Mouse (Mus musculus) fat pad, adult 2 months (tissue): ENCODE data around the gene Hbp1.
A peak's percentile ranks its signal among the peaks of the same experiment; 100 is the strongest.

Source experiments
- DNase-seq: peaks from one replicate; pipeline ENCODE4 v3.0.0-alpha.2; 2011; ENCODE audit warnings: low read depth, low spot score; ENCODE audit errors: extremely low read depth

Hbp1 gene

DNA sequence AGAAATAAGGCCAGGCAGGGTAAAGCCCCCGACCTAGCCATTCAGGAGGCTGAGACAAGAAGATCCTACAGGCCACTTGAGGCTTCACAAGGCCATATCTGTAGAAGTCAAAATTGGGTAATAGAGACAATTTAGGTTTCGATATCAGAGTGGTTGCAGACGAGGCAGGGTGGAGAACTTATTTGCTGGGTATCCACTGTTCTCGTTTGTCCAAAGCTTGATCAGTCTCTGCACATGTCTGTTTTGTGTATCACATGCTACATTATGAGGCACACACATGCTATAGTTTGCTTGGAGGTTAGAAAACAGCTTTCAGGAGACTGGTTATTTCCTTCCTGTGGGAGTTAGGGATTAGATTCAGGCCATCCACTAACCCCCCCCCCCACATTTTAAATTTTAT lies 5.5 kb upstream of the Hbp1 start:
- no peak for DNase-seq

DNA sequence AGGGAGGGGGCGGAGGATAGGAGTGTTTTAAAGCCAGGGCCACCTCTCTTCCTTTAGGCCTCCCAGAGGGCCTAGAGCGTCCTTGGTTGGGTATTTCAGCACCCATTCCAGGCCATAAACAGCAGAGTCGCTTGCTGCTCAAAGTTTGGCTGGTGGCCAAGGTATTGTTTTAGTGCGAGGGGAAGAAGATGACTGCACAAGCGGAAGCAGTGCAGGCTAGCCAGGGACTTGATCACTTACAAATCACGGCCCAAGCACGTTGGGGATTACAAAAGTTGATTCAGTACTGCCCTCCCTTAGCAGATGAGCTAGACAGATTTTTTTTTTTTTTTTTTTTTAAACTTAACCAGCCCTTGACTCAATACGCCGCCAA lies 310 bp upstream of the Hbp1 start:
- DNase-seq = no peak

DNA sequence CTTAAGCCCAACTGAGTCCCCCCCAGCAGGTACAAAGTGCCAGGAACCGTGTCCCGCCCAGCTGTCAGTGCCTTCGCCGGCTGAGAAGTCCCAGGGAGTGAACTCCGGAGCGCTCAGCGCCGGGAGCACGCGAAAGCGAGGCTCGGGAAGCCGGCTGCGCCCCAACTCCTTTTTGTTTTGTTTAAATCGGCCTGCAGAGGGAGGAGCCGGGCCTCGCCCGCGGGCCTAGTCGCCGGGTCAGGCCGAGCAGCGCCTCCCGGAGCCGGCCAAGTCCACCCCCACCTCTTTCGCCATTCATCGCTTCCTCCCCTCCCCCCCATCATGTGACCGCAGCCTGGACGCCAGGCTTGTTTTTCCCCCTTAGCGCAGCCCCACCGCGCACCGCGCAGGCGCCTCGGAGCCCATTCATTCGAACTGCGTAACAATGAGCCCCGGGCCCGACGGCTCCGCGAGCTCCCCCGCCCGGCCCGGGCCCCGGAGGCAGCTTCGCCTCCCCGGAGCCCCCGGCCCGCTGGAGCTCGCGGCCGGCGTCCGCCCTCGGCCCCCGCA lies 1.1 kb downstream of the Hbp1 start:
- DNase-seq = peak; percentile 51

DNA sequence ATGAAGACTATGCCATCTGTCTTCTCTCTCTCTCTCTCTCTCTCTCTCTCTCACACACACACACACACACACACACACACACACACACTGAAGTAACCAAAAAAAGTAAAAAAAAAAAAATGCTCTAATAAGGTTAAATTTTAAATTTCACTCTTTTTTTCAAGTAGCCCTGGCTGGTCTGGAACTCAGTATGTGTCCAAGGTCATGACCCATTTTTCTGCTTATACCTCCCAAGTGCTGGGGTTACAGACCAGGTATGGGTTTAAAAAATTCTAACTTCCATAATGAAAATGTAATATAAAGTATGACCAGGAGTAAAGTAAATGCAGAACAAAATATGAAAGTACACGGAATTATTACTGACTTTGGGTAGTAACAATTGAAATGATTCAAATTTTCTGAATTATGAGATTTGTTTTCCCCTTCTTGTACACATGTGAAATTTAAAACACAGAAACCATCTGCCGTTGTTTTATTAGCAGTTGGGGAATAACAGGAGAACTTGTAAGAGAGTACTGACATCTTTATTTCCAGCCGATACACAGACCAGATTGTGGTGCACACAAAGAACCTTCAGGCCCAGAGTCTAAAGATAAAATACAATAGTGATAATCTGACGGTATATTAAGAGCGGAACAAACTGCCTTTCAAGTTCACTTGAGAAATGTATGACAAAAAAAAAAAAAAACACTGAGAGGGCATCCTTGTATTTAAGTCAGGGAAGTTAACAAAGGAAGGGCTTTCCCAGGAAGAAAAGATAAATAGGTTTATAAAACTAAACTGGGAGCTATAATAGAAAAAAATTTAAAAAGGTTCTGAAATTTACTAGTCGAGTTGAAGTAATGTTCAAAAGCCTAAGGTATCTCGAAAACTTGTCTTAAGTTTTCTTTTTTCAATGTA lies 2.0 kb downstream of the Hbp1 start:
- no peak for DNase-seq

DNA sequence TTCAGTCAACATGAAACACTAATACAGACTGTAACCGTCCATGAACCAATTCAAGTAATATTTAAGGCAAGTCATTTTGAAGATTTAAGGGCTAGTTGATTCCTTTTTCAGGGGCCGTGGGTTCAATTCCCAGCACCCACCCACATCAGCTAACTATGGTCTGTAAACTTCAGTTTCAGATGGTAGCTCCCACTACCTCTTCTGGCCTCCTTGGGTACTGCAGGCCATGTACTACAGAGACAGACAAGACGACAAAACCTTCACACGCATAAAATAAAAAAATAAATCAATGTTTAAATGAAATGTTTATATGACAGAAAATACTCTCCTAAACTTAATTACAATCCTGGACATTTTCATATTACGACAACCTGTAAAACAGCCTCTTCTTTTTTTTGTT lies 2.9 kb downstream of the Hbp1 start:
- DNase-seq = no peak

DNA sequence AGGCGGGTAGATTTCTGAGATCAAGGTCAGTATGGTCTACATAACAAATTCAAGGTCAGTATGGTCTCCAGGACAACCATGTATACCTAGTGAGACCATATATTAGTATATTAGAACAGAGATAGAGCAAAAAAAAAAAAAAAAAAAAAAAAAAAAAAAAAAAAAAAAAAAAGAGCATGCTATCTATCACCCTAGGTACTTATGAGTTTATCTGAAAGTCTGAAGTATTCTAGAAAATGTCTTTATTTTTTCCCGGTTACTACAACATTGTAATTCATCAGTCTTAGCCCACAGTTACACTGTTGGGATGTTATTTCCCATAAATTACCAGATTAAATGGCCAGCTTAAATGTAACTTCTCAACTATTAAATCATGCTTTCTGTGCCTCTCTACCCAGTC lies 5.9 kb downstream of the Hbp1 start:
- no peak for DNase-seq

DNA sequence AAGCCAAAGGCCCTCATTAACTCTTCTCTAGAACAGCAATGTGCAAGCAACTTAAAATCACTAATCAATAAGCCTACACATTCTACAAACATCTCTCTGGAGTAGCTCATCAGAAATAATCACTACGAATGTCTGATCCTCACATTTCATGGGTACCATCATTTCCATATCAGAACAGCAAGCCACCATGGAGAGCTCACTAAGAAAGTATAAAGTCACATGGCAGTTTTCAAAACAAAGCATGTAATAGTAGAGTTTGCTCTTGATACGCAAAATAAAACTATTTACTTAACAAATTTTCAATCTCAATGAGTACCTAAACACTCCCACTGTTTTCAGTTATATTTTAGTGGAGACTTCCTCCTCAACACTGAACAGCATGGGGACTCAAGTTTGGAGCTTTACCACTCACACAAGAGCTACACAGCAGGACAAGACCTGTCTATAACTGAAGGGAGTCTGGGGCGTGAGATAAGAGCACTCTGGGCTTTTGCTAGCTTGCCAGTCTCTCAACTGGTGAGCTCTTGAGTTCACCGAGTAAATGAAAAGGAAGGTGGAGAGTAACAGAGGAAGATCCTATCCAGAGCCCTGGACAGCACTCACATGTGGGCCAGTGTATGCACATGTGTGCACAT lies 7.2 kb downstream of the Hbp1 start:
- no peak for DNase-seq

DNA sequence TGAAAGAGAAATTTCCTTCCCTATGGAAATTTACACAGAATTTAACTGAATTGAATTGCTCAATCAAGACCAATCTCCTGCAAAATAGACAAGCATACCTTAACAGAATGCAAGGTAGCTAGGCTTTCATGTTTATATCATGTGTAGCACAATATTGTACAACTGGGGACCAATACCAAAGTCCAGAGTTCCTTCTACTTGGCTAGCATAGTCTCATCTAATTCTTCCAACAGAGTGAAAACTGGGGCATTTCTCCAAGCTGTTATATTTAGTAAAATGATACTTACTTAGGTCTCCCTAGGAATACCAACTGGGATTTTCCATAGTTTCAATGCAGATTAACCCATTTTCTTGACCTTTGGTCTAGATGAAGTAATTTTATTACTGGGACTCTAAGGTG lies 11.3 kb downstream of the Hbp1 start:
- no peak for DNase-seq

DNA sequence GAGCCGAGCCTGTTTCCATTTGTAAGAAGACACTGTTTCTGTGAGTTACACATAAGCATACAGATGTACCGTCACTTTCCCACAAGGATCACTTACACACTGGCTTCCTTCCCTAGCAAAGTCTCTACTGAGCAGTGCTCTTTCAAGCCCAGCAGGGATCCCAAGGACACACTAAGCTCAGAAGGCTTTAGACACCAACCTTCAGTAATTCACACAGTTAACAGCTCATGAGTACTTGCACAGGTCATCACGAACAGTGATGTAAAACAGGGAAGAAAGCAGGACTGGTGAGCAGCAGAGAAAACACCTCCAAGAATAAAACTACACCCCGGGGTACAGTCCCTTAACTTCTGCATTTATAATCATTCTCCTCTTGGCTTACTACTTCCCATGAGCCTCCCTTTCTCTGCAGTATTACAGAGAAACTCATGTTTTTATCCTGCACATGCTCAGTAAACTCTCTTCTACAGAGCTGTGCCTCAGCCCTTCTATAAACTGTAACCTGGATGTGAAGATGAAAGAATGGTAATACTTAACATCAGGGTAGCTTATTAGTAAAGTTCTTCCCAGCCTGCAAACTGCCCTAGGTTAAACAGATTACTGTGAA lies 11.8 kb downstream of the Hbp1 start:
- DNase-seq = no peak

DNA sequence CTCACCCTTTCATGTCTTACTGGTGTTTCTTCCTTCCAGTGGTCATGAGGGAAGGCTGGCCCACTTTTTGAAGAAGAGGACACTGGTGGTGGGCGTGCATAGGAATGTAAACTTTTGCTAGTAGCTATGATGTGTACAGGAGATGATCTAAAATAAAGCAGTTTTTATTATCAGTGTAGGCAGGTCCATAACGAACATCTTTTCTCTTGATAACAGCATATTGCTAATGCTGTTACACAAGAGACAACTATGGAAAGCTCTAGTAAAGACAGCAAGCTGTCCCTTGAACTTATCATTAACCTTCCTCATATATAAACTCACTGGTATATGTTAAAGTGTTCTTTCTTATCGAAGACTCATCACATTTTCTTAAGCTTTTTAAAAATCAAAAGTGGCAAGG lies 12.7 kb downstream of the Hbp1 start:
- no peak for DNase-seq

DNA sequence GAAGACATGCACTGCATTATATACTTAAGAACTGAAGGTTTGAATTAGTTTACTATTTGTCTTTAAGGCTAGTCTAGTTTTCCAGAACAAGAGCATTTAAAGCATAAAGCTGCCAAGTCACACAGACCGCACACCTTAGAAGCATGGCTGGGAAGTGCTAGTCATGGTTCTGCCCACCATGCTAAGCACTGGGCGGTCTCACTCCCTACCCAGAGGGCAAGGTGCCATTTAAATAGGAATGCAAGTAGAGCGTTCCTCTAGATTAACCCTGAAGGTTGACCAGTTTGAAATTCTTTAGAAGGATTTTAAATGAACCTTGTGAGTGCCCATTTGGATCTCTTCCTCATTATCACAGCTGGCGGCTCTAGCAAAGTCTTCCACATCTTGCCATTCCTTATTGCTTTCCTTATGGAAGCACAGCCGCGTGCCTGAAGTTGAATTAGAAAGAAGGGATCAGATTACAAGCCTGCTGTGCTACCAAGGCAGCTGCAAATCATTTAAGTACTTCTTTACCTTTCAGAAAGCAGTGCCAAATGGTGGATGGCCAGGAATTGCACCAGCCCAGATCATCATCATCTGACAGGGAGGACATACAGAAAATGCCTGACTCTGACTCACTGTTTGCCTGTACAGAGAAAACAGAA lies 13.6 kb downstream of the Hbp1 start:
- peak; percentile 30 for DNase-seq

DNA sequence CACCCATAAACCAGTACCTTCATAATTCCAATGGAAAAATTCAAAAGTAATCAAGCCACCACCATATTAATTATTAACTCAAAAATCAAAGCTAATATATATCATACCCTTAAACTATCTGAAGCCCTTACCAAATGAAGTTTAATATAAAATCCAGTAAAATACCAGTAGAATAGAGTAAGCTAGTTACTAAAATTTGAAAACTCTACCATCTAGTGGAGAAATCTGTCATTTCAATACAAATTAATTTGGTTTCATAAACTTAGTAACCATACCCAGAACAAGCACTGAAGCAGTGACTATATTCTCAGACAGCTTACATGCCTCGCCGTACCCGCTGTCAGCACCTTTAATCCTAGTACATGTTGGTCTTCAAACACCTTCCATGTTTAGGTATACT lies 18.5 kb downstream of the Hbp1 start:
- DNase-seq = no peak

DNA sequence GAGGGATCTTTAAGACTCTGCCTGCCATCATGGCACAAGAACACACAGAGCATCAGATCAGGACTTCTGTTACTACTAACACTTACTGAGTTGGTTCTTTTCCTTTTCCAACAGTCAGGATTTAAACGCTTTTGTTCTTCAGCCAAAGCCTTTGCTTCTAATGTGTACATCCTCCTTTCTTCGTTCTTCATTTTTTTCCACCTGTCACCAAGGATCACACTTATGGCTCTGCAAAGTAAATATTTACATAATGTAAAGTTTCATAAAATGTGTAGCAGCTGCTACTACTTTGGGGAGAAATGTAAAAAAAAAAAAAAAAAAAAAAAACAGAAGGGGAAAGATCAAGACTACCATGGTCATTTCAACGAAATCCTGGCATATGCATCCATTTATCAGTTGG lies 21.8 kb downstream of the Hbp1 start:
- DNase-seq = no peak

DNA sequence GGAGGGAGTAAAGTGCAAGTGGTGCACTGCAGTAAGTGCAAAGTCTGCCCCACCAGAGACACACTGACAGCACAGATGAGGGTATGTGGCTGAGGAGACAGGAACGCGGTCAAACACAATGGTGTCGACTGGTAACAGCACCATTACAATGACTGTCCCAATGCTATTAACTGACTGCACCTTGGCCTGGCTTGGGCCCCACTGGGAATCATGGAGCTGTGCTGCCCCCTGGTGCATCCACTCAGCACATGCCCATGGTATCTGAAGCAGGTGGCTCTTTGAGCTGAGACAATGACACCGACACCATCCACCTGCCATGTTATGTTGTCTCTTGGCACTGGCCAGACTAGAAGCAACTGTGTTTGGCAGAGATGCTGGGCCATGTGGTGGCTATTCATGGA lies 23.7 kb downstream of the Hbp1 start:
- DNase-seq = no peak

DNA sequence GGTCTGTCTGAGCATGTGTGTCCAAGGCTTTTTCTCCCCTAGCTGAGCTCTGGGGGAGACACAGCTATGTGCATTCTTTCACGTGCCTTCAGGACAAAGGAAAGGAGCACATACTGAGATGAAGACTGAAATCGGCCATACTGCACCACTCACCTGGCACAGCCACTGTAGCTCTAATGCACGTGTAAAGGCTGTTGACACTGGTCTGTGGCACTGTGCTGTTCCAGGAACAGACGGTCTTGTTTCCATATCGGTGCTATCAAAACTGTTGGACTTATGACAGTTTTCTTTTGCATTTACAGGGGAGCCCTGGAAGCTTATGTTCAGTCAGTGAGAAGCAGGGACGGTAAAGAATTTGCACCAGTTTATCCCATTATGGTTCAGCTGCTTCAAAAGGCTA lies 25.0 kb downstream of the Hbp1 start:
- DNase-seq = no peak

DNA sequence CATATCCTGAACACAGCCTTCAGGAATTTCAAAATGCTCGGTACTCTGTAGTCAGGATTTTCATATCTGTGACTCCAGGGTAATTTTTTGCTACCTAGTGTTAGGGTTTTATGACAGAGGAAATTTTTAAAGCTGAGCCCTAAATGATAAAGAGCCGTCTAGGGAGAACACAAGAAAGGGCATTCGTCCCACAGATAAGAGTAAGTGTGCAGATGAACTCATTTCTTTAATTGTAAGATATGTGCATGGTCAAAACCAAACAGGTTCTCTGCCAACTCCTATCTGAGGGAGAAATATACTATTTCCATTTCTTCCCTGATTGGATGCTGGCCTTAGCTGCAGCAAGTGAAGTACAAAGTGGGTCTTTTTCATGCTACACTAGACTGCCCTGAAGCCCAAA lies 26.2 kb downstream of the Hbp1 start:
- DNase-seq = no peak

DNA sequence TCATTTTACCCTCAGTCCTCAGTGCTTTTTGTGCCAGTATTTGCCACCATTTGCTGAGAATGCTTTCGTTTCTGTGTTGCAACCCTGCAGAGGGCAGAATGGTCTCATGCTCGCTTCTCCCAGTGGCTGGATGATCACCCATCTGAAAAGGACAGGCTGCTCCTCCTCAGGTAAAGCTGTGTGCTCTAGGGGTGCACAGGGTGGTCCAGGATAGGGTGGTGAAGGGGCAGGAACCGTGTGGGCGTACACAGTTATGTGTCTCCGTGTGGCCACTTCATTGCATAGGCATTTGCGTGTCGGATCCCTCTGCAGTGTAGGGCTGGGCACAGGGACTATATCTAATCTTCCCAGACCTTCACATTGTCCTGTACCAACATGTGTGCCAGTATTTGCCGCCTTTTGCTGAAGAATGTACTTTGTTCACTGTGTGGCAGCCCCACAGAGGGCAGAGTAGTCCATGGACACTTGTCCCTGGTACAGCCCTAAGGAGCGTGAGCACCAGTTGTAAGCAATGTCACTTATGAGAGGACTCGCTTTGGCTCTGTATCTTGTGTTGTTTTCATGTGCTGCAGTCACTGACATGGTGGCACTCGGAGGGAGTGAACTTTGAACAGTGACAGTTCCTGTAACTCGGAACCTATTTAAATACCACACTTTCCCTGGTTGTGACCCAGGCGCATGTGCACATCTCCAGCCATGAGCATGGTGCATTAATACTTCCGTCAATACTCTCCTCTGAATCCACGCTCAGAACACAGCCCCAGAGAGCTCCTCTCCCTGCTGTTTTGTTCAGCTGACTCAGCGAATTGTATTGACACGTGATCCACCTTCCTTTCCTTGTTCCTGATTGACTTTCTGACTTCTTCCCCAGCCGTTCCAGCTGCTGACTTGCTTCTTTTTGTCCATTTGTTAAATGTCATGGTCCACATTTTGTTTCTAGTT lies 29.6 kb downstream of the Hbp1 start:
- no peak for DNase-seq

DNA sequence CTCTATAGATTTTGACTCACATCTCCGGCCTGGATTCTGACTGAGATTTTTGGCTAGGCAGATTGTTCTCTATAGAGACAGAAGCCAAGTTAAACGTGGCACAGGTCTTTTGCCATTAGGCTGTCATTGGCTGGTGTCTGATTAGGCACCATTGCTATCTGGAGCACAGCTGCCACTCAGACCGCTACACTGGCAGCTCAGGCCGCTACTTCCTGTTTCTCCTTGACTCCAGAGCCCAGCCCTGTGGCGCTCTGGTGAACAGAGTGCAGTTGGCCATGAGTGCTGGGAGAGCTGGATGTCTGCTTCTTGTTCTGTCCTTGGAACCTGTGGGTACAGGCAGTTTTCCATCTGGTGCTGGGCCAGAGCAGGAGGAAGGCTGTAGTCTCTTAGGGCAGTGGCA lies 33.1 kb downstream of the Hbp1 start:
- DNase-seq = no peak

DNA sequence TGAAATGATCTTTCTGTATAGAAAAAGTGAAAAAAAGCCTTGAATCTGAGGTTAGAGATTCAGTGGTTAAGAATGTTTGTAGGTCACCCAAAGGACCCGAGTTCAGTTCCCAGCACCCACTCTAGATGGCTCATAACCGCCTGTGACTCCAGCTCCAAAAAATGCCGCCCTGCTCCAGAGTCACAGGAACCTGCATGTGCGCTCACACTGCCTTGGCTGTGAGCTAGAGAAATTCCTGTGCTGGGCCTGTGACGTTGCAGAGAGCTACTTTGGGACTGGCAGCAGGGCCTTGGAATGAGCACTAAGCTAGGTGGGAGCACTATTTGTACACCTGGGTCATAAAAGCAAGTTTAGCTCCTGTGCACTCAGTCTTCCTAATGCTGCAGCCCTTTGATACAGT lies 33.6 kb downstream of the Hbp1 start:
- DNase-seq = no peak

DNA sequence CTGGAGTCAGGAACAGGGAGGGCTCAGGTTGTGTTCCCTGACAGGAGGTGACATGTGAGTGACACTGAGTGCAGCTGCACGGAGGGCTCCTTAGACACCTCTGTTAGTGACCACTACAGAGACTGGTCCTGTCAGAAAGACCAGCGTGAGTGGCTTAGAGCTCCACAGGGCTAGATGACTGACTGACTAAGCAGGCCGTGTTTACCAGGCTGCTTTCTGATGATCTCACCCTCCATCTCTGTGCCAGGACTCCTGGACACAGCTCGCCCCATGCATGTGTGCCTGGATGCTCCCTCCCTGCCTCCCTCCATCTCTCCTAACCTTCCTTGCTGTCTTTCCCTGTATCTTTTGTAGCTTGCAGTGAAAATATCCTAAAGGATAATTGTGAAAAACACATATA lies 36.7 kb downstream of the Hbp1 start:
- DNase-seq = no peak
